Mouse (Mus musculus): Measurements from ENCODE around the gene Car7.

DNA sequence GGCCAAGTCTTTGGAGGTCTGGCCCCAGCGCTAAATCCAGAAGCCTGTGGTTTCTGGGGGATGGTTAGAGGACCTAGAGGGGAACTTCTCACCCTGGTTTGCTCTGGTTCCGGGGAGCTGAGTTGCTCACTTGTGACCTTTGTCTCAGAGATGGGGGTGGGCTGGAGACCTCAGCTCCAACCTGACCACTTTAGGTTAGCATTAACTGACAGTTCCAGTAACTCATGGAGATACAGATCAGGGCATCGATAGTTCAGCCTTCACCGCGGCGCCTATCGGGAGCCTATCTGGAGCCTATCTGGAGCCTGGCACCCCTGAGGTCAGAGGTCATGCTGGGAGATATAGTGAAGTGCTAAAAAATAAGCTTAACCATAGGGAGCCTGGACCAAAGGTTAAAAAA lies 22.7 kb downstream of the Car7 start:
- TF ChIP-seq CTCF (IDR thresholded peaks at IDR 0.05; ENCODE audit: extremely low read depth, insufficient read length, insufficient replicate concordance, low read depth, low read length), result no peak
- TF ChIP-seq POLR2A (IDR thresholded peaks at IDR 0.05; ENCODE audit: low read depth, low read length), result no peak

All from small intestine, adult 2 months (tissue).